Mouse (Mus musculus) embryonic fibroblast, embryonic 13.5 days (primary cell): ENCODE measurements at regions not wholly inside any gene's neighbourhood (a gene's known extent, or its start where the extent isn't known, plus 50 kb on each side); places are given as distances from the start of the nearest gene placed in this dataset.
A peak's percentile ranks its signal among the peaks of the same experiment; 100 is the strongest.

Experiments
- H3K27ac ChIP-seq: 2 replicates; pipeline ENCODE4 v1.5.1; 2012; ENCODE audit warnings: low read length, control low read depth, inconsistent platforms; ENCODE audit not compliant: insufficient read depth
- H3K4me1 ChIP-seq: 2 replicates; pipeline ENCODE4 v1.6.1; 2011; ENCODE audit warnings: low read length; ENCODE audit not compliant: control insufficient read depth, insufficient read depth
- H3K4me3 ChIP-seq: 2 replicates; pipeline ENCODE4 v1.5.1; 2011; ENCODE audit warnings: mild to moderate bottlenecking, control low read depth, low read length; ENCODE audit not compliant: insufficient read depth
- CTCF ChIP-seq: IDR thresholded peaks from 2 replicates; pipeline ENCODE4 v1.5.1; 2011; ENCODE audit warnings: mild to moderate bottlenecking, control low read depth, low read length, moderate library complexity, borderline replicate concordance; ENCODE audit not compliant: insufficient read depth
- POLR2A ChIP-seq: IDR thresholded peaks from 2 replicates; pipeline ENCODE4 v1.6.1; 2011; ENCODE audit warnings: low read depth, mild to moderate bottlenecking, control low read depth, low read length, moderate library complexity

DNA sequence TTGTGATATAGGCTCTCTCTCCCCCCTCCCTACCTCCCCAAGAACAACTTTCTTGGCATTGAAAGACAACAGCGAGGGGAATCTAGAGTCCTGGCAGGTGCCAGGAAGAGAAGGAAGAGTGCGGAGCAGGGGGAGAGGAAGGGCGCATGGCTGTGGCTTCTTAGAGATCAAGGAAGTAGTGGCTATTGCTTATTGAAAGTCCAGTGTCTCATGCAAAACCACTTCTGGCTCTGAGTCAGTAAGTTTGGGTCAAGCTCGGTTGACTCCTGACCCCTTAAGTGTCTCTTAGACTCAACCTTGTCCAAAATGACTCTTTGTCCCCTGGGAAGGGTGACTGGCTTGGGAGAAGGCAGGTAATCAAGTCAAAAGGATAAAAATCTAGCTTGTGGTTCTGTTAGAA, 131.1 kb downstream of the Drd1 start:
- Histone ChIP-seq H3K4me1 (peaks cover 5% of the 10 kb centered on the region; the same call in 1 of the 2 replicates), H3K4me3 (no peak overlapping the region), H3K27ac (no peak overlapping the region)
- TF ChIP-seq POLR2A (no peak), CTCF (no peak)

DNA sequence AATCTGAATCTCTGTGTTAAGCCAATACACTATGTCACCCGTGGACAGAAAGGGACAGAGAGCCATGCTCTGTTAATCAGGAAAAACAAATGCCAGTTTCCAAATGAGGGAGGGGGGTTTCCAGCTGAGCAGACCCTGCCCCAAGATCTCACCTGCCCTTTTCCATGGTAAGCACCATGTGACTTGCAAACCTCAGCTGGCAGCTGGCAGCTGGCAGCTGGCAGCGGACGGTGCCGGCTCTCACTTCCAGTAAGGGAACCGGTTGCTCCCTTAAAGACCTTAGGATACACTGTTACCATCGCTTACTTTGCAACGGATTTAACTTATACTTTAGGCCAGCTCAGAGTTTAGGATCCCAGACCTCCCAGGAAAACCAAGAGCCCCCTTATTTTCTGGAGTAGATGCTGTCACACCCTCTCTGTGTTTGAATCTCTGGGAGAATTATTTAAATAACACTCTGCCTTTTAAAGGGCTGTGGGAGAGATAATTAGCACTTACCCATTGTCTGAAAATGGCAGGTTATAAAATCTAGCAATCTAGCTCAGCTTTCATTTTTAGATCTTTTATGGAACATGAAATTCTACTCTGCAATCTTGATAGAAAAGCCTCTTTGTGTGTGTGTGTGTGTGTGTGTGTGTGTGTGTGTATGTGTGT, 131.7 kb downstream of the Drd1 start:
- no peak overlapping the region for H3K27ac ChIP-seq
- TF ChIP-seq CTCF = no peak
- TF ChIP-seq POLR2A = no peak
- H3K4me3 ChIP-seq = no peak overlapping the region
- H3K4me1 ChIP-seq = peaks cover 5% of the 10 kb centered on the region; the same call in 1 of the 2 replicates

DNA sequence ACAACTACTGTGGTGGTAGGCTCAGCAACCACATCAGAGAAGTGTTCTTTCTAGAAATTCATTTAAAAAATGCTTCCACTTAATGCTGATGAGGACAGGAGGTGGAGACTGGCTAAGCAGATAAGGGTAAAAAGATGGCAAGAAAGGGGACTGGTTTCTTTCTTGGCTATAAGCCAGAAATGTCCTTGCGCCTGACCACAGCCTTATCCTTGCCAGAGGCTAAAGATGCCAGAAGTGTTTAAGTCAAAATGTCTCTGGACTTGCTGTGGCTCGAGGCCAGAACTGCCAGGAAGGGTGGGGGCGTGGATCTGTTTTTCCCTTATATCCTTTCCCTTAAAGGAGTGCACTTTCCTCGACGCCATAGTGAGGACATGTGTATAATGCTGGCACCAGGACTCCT, 133.7 kb downstream of the Drd1 start:
- no peaks in the 10 kb centered on the region; the same call in 1 of the 2 replicates for H3K4me1 ChIP-seq
- no peak overlapping the region for H3K4me3 ChIP-seq
- TF ChIP-seq CTCF (no peak), POLR2A (no peak)
- H3K27ac ChIP-seq = no peak overlapping the region

DNA sequence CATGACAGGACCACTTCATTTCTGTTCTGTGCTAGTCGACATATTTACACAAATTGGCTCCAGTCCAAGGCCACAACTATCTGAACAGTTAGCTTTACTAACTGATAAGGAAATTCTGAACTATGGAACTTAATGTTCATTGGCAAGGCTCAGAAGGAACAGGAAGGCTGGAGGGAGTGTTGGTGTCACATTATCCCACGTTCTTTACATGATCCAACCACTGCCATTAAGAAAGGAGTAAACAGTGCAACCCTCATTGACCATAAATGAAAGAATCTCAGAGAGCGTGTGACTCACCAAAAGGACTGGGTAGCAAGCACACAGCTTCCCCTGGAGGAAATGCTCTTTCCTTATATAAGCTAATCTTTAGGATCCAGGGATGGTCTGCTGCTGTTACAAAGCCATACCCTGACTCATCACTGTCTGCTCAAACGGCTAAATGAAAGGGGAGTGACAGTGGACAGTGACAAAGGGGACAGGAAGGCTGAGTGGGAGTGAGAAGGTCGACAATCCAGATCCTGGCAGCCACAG, 135.6 kb downstream of the Drd1 start:
- Histone ChIP-seq H3K4me1 (no peaks in the 10 kb centered on the region; the same call in 1 of the 2 replicates), H3K27ac (peak overlapping the region; percentile 13; the same call in 1 of the 2 replicates), H3K4me3 (no peak overlapping the region)
- TF ChIP-seq POLR2A (no peak), CTCF (no peak)

DNA sequence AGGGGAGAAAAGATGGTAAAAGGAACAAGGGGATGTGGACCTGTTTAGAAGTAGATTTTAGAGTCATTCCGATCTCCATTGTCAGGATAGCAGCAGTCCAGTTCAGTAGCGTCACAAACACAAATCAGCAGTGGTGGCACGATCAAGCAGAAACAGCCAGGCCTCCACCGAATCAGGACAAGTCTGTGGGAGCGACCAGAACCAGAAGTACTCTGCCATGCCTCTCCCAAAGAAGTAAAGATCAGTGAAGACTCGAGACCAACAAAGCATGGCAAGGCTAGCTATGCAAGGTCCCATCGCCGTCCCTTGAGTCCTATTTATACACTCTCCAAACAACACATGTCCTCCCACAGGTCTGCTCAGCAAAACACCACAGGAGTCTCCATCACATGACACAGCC, 140.0 kb downstream of the Drd1 start:
- no peak overlapping the region for H3K4me3 ChIP-seq
- H3K4me1 ChIP-seq = no peaks in the 10 kb centered on the region; the same call in 1 of the 2 replicates
- no peak overlapping the region for H3K27ac ChIP-seq
- TF ChIP-seq POLR2A (no peak), CTCF (no peak)

DNA sequence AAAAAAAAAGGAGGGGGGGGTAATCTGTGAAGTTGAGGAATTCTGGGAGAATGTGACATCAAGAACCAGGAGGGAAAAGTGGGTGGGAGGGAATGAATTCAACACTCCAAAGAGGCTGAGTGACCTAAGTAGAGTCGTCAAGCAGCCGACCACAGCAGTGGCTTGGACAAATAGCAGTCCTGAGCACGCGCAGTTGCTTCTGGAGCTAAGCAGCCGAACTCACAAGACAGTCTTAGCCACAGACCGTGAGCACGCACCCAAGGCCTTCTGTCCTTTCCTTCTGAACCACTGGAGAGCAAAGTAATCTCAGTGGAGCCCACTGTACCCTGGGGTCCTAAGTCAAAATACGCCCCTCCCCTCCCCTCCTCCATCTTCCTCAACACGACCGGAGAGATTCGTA, 141.1 kb downstream of the Drd1 start:
- H3K27ac ChIP-seq = no peak overlapping the region
- H3K4me3 ChIP-seq = no peak overlapping the region
- no peaks in the 10 kb centered on the region for H3K4me1 ChIP-seq
- no peak for TF ChIP-seq CTCF
- no peak for TF ChIP-seq POLR2A

DNA sequence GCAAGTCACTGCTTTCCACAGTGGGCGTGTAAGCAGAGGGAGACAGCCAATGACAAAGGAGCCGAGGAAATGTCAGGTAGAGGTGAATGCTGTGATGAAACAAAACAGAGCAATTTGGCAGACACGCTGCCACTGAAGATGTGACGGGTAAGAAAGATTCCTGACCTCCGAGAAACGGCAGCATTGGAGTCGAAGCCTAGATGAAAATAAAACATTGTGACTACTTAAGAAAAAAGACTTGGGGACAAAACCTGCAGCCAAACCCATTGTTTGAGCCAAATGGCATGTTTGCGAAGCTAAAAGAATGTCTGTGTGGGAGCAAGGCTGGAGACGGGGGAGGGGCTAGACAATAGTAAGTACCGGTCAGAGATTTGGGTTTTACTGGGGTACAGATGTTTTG, 142.0 kb downstream of the Drd1 start:
- no peak overlapping the region for H3K27ac ChIP-seq
- H3K4me3 ChIP-seq = no peak overlapping the region
- no peaks in the 10 kb centered on the region for H3K4me1 ChIP-seq
- no peak for TF ChIP-seq CTCF
- no peak for TF ChIP-seq POLR2A

DNA sequence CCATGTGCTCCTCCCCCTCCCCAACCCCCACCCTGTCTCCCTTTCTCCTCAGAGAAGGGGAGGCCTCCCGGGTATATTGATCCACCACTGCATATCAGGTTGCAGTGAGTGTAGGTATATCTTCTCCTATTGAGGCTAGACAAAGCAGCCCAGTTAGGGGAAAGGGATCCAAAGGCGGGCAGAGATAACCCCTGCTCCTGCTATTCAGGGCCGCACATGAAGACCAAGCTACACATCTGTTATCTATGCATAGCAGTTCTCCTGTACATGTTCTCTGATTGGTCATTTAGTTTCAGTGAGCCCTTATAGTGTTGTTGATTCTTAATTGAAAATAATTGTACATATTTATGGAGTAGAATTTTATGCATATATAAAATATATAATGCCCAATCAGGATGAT, 143.7 kb downstream of the Drd1 start:
- H3K4me3 ChIP-seq = no peak overlapping the region

DNA sequence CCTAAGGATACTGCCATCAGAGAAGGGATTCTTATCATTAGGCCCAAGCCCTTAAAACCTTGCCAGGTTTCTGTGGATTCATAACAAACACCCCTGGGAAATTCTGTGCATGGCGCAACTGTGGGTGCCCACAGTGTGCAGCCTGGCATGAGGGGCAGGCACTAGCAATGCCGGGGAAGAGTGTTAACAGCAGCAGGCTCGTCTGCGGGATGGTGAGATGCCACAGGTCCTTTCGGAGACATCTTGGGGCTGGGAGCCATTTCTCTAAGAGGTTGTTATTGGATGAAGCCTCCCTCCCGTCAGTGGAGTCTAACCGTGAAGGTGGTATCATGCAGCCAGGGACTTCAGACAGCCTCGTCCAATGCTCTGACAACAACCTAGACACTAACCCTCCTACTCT, 144.2 kb downstream of the Drd1 start:
- Histone ChIP-seq H3K4me1 (no peaks in the 10 kb centered on the region), H3K4me3 (no peak overlapping the region), H3K27ac (no peak overlapping the region)
- TF ChIP-seq POLR2A = no peak
- no peak for TF ChIP-seq CTCF

More for the DNA sequence above, 143.7 kb downstream of the Drd1 start:
- TF ChIP-seq CTCF (no peak), POLR2A (no peak)
- no peaks in the 10 kb centered on the region for H3K4me1 ChIP-seq
- H3K27ac ChIP-seq = no peak overlapping the region

DNA sequence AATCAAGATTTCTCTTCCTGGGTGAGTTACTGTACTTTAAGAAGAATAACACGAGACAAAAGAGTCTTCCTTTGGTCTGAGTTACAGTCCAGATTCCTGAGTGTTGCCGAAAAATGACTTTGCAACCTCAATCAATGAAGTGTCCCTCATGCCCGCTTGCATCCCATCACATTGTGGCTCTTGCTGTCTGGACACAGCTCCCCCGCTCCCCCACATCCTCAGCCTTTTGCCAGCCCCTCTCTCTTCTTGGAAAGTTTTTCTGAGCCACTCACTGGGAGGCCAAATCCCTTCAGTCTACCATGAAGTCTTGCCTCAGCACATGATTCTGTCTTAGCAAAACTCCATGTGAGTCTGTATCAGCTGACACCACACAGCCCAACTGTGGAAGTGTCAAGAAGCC, 145.3 kb downstream of the Drd1 start:
- H3K27ac ChIP-seq = no peak overlapping the region
- TF ChIP-seq POLR2A = no peak
- TF ChIP-seq CTCF = no peak
- H3K4me3 ChIP-seq = no peak overlapping the region
- H3K4me1 ChIP-seq = no peaks in the 10 kb centered on the region
